Mouse (Mus musculus) layer of hippocampus, adult 2 months (tissue): ENCODE results near the gene Dact2. TPM values are rescaled to one million over a fixed set of nuclear protein-coding genes. Genes with fewer than 3 reads are reported as not detected.
A peak's percentile ranks its signal among the peaks of the same experiment; 100 is the strongest.

Source experiments
- DNase-seq, 2 experiments: peaks; one replicate each; pipeline ENCODE4 v3.0.0; 2022; ENCODE audit warnings: low spot score in 2 of 2
- H3K27ac ChIP-seq: fragments of 200-600 bp; 2 replicates; pipeline ENCODE4 v1.8.1; 2022
- H3K4me3 ChIP-seq: fragments of 200-600 bp; 2 replicates; pipeline ENCODE4 v1.8.1; 2022; ENCODE audit warnings: mild to moderate bottlenecking
- CTCF ChIP-seq: fragments of 200-600 bp; conservative IDR thresholded peaks from 2 replicates; pipeline ENCODE4 v1.8.1; 2022; ENCODE audit warnings: antibody characterized with exemption, mild to moderate bottlenecking, moderate library complexity
- total RNA-seq, 2 experiments: library from RNA; stranded (reverse); gene quantifications; 2 replicates each; pipeline ENCODE4 v1.2.3; 2021

The Dact2 gene
- total RNA-seq, 2 experiments from 2014 or later = 21.8 to 24.7 TPM

- no peak for TF ChIP-seq CTCF
- DNase-seq = peak in 1 of 2 experiments; percentile 50
- Histone ChIP-seq H3K27ac (peak overlapping the region; percentile 95), H3K4me3 (peak overlapping the region; percentile 76)
Measured at GRCm38 (mm10) chr17:14203121-14203941, 773 bp downstream of the Dact2 start.

DNA sequence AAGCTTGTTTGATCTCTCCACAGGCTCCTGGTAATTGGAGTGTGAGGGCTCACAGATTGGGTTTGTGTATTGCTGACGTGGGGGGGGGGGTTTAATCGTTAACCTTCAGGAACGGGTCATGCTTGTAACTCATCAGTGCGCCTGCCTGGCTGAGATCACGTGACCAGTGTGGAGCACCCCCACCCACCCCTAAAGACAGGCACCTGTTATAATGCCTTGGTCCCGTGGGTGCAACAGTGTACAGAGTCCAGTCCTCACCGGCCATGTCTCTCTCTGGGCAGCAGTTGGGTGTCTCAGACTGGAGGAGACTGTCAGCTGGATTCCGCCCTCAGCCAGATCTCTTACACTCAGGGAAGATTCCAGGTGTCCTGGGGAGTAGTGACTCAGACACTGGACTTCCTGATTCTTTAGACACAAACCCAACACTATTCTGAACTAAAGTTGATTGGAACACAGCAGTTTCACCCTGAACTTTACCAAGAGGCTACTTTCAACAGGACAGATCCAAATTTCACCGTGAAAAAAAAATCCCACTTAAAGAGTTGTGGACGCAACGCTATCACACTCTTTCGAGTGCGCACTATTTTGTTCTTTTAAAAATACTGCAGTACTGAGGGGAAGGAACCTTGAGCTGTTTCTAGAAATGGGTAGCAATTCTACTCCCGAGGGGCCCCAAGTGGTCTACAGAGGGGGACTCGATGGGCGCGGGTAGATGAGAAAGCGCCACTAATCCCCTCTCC is 1.6 kb downstream of the Dact2 start:
- TF ChIP-seq CTCF = no peak
- DNase-seq = no peak
- H3K4me3 ChIP-seq = peak overlapping the region; percentile 76
- peak overlapping the region; percentile 95 for H3K27ac ChIP-seq

DNA sequence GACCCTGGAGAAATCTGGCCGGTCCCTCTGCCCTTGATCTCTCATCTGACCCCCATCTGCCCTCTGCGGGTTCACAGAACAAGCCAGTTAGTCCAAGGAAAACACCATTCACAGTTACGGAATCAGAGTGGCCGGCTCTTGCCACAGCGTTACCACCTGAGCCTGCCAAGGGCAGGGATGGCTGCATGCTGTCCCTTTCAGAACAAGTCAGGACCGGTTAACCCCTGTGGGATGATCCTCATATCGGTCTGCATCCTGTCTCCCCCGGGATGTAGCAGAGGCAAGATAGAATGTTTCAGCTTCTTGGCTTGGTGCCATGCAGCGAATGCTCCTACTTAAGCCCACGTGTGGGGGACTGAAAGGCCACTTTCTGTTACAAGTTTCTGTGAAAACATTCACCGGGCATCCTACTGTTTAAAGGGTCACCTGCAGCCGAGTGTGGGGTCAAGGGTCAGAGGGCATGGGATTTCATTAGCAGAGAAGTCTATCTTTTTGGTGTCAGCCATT is 2.8 kb downstream of the Dact2 start:
- no peak for DNase-seq
- H3K27ac ChIP-seq = no peak overlapping the region
- TF ChIP-seq CTCF = no peak
- no peak overlapping the region for H3K4me3 ChIP-seq

- no peak for DNase-seq
- no peak for TF ChIP-seq CTCF
- Histone ChIP-seq H3K27ac (no peak overlapping the region), H3K4me3 (no peak overlapping the region)
Measured at GRCm38 (mm10) chr17:14200206-14200605, 3.9 kb downstream of the Dact2 start.

- Histone ChIP-seq H3K4me3 (no peak overlapping the region), H3K27ac (no peak overlapping the region)
- no peak for TF ChIP-seq CTCF
- DNase-seq = no peak
Measured at GRCm38 (mm10) chr17:14199621-14200020, 4.5 kb downstream of the Dact2 start.

DNA sequence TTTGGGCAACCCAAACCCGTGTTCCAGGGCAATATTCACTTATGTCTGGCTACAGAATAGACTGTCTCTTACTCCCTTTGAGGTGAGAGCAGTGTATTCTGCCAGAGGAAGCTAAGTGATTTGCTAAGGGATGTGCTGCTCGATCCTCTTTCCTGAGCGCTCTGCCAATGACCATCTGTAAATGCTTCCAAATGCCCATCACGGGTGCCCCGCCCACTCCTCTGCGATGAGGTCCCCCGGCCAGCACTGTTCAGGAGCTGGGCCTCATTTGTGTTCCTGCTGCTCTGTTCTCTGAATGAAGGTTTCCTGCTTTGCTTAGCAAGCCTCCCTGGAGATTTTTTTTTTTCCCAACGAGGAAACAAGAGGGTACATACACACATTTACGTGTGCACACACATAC is 11.2 kb downstream of the Dact2 start:
- DNase-seq = no peak
- Histone ChIP-seq H3K27ac (no peak overlapping the region), H3K4me3 (no peak overlapping the region)
- TF ChIP-seq CTCF = no peak

- TF ChIP-seq CTCF = no peak
- no peak overlapping the region for H3K4me3 ChIP-seq
- DNase-seq = no peak
Measured at GRCm38 (mm10) chr17:14192432-14192831, 11.7 kb downstream of the Dact2 start.

GRCm38 (mm10) chr17:14188455-14188854 is 15.6 kb downstream of the Dact2 start:
- no peak overlapping the region for H3K27ac ChIP-seq
- TF ChIP-seq CTCF = no peak
- no peak for DNase-seq
- H3K4me3 ChIP-seq = no peak overlapping the region

More at GRCm38 (mm10) chr17:14192432-14192831, 11.7 kb downstream of the Dact2 start:
- no peak overlapping the region for H3K27ac ChIP-seq

GRCm38 (mm10) chr17:14187096-14187495 is 17.0 kb downstream of the Dact2 start:
- Histone ChIP-seq H3K4me3 (no peak overlapping the region), H3K27ac (no peak overlapping the region)
- no peak for TF ChIP-seq CTCF
- no peak for DNase-seq

DNA sequence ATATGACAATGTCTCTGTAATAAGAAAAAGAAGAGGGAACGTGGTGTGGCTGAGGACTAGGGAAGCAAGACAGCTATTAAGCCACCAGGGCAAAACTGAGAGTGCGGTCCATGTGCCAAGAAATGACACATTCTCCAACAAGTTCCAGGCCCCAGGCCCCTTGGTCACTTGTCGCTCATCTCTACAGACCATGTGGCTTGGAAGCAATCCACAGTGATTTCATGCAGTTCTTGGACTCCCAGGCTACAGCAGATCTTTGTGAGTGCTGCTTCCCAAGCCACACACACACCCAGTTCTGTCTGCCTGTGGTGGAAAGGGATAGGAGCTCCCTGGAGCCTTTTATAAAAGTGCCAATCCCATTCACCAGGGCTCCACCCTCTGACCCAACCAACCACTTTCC is 17.9 kb downstream of the Dact2 start:
- no peak overlapping the region for H3K4me3 ChIP-seq
- no peak overlapping the region for H3K27ac ChIP-seq
- no peak for TF ChIP-seq CTCF
- DNase-seq = no peak

DNA sequence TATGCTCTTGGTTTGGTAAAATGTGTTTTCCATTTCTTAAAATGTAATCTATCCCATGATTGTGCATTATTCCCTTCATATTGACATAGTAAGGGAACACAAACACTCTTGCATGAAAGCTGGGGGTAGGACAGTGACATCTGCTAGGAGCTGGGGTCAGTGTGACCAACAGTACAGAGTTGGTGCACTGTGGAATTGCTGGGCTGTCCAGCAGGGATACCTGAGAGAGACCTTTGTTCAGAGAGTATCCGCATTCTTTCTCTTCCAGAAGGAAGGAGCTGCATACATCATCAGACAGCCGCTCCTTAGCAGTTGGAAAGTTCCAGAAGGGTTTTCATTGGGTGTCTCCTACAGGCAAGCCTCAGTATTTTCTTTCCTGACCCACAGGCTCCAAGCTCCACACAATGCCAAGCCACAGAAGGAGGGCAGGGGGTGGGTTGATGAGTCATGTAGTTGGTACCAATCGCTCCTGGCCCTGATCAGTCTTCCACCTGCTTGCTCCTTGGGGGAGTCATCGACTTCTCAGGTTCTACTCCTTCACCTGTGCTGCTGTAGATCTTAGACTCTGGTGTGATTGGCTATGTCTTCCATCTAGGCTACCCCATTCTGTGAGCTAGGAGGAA is 19.8 kb downstream of the Dact2 start:
- TF ChIP-seq CTCF = no peak

DNA sequence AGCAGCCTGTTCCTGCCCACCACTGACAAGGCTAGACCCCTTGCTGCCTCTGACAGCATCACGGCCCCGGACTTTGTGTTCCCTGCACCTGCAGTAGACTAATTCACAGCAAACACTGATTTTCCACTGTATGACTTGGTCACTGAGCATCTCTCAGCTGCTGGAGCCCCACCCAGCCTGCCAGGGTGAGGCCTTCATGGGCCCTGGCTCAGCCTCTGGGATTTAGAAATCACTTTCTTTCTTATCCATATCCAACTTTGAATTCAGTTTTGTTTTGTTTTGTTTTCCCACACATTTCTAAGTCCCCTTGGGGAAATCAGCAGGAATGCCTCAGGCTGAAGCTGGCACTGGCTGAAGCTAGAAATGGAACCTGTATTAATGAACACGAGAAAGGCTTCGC is 20.4 kb downstream of the Dact2 start:
- TF ChIP-seq CTCF = no peak

More for the DNA sequence above, 19.8 kb downstream of the Dact2 start:
- Histone ChIP-seq H3K27ac (no peak overlapping the region), H3K4me3 (no peak overlapping the region)
- DNase-seq = no peak

GRCm38 (mm10) chr17:14182860-14183259 is 21.2 kb downstream of the Dact2 start:
- no peak for TF ChIP-seq CTCF
- no peak for DNase-seq
- no peak overlapping the region for H3K4me3 ChIP-seq
- H3K27ac ChIP-seq = no peak overlapping the region

More for the DNA sequence above, 20.4 kb downstream of the Dact2 start:
- no peak for DNase-seq
- Histone ChIP-seq H3K27ac (no peak overlapping the region), H3K4me3 (no peak overlapping the region)
